Mouse (Mus musculus): ENCODE measurements around the gene Bhlhe23. TPM values are rescaled to one million over a fixed set of nuclear protein-coding genes. Genes with fewer than 3 reads are reported as not detected.
A peak's percentile ranks its signal among the peaks of the same experiment; 100 is the strongest.

The Bhlhe23 gene
- not detected for total RNA-seq (2021)

DNA sequence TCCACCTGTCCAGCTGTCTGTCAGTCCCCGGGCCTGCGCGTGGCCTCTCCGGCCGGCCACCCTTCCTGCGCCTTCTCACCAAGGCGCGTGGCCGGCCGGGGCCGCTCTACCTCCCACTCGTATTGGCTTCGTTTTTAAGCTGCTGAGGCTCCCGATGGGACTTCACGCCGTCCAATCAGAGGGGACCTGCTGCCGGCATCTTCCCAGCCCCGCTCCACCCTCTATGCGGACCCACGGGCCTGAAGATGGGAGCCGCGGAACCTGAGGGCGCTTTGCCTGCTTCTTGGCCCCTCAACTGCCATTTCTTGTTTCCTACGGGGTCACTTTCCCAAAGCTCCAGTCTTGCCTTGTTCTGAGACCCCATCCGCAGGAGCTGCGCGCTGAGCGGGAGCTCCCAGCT, at the start of gene Bhlhe23:
Gene Bhlhe23, minus strand, starts transcription at position 108 of the 400 bp plus-strand sequence.
- intact Hi-C loops (cut with DNase I): loop anchor here (10.0 kb wide), 2 partner anchors 192 to 302 kb away; partner anchors contain the start of genes Mrgbp and Ogfr
- DNase-seq: peak; percentile 5

DNA sequence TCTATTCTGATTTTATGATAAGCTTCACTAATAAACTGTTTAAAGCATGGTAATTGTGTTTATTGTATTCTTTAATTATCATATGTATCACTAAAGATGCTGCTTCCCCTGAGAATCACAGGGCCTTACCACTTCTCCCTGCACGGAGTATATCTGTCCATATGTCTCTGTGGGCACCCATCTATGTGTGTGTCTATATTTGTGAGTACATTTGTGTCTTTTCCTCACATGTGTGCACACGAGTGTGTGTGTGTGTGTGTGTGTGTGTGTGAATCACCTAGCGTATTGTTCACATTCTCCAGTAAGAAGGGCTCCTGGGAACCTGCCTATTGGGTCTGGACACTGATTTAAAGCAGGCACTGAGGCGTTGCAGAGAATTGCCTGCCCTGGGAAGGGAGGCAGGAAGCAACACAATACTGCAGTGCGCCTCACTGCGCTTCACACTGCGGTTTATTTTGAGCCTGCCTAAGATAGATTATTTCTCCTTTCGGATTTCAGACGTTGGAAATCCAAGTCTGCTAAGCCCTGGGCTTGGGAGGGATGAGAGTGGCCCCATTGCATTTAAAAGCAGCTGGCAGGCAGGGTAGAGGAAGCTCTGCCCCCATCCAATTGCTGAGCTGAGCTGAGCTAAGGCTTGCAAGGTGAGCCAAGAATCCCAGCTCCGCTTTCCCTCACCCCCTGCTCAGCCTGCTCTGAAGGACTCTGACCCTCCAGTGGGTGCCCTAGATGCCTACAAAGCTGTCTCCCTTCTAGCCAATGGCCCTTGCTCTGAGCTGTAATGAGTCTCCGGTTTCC, 48.6 kb upstream of the Bhlhe23 start:
- DNase-seq: no peak
- intact Hi-C loops (cut with DNase I): loop anchor here (5.0 kb wide), 1 partner anchor 67 kb away; no protein-coding TSS in a partner anchor

DNA sequence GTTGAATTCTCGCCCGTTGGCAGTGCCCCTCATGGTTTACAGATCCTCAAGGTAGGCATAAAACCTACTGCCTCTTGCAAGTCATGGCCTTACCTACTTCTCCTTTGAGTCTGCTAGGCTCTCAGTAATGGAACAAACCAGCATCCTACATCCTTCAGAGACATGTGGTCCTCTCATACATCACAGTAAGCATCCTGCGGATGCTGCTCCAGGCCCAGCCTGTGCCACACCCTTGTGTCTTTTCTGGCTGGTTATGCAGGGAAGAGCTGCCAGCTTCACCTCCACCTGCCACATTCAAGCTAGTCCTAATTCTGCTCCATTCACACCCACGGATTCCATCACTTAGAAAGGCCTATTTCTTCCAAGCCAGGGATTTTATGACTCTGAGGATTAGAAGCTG, 48.0 kb upstream of the Bhlhe23 start:
- no peak for DNase-seq
- intact Hi-C loops (cut with DNase I): loop anchor here (5.0 kb wide), 1 partner anchor 68 kb away; no protein-coding TSS in a partner anchor

DNA sequence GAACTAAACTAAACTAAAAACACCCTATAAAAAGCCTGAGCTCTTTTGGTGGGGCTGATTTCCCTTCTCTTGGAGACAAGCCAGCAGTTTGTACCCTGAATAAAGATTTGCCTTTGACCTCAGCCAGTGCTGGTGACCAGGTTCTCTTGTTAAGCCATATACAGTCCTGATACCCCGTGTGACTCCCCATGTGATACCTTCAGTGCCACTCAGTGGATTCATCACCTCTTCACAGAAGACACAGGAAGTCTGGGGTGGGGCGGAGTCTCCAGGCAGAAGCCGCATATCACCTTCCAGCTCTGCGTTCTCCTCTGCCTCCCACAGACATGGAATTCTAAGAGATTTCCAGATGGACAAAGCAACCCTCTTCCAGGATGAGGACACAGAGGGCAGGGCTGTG, 47.4 kb upstream of the Bhlhe23 start:
- intact Hi-C loops (cut with DNase I): no loop called here
- no peak for DNase-seq

DNA sequence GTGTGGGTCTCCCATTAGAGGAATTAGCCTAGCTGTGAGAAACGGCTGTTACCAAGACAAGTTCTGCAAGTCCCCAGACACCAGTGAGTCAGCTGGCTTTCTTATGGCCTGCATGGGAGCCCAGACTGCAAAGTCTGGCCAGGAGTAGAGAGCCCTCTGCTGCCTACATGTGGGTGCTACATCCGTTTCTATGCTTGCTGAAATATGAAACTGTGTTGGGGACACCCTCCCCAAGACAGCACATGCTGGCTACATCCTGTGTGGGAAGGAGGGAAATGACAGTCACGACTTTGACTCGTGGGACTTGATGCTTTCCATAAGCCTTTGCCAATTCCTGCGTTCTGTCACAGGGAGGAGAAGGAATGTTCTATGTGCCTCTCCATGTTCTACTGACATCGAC, 45.8 kb upstream of the Bhlhe23 start:
- intact Hi-C loops (cut with DNase I): no loop called here
- peak; percentile 71 for DNase-seq

DNA sequence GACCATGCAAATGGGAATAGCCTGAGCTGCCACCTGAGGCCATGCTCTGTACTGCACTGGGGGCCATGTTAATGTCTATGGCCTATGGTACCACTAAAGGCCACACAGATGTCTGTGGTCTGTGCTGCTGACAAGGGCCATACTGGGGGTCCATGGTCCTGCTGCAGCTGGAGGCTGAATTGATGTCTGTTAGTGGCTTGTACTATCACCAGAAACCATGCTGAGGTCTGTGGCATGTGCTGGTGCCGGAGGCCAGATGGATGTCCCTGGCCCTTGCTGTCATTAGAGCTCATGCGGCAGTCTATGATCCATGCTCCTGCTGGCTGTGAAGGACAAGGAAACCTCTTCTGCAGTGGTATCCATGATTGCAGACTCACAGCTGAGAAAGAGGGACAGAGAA, 42.8 kb upstream of the Bhlhe23 start:
- DNase-seq: peak; percentile 32
- intact Hi-C loops (cut with DNase I): no loop called here

DNA sequence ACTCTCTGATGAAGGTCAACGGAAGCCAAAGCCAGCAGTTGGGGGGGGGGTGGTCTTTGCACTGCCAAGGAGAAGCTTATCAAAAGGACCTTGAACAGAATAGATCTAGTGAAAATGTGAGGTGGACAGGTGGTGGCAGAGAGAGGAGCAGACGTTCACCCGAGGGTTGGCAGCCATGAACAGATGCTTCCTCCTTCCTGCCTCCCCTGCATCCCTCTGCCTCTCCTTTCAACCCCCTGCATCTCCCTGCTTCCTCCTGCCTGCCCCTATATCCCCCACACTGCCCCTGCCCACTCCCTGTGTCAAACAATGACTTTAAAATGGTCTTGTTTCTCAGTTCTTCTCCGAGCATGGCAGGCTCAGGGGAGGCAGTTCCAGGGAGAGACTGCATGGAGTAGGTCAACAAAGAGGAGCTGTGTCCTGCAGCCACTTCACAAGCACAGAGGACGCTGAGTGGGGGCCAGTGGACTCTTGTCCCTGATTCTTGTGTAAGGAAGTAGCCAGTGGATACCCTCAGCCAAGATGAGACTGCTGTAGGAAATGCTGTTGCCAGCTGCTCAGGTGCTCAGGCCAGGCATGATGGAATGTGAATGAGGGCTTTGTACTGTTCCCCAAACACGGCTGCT, 39.9 kb upstream of the Bhlhe23 start:
- DNase-seq: peak; percentile 64
- intact Hi-C loops (cut with DNase I): no loop called here

DNA sequence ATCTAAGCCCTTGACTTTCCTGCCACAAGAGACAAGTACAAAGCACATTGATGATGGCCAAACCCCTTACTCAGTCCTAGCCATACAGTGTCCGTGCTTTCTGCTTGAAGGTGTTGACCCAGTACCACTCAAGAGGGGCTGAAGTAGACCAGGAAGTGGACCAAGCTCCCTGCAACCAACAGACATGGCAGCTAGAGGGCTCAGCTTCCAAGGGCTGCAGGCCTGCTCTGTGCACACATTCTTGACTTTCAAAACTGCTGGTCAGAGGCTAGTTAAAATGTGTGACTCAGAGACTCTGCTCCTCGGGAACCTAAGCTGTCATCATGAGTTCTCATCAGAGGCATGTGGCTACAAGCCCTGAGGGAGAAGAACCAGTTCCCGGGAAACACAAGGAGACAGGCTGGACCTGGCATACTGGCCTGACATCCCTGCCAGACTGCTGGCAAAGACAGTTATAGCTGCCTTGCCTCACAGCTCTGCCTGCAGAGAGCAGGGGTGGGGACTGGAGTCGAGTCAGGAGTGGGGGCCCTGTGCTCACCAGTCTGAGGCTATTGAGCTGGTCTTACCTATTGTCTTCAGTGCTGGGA, 37.4 kb upstream of the Bhlhe23 start:
- intact Hi-C loops (cut with DNase I): no loop called here

DNA sequence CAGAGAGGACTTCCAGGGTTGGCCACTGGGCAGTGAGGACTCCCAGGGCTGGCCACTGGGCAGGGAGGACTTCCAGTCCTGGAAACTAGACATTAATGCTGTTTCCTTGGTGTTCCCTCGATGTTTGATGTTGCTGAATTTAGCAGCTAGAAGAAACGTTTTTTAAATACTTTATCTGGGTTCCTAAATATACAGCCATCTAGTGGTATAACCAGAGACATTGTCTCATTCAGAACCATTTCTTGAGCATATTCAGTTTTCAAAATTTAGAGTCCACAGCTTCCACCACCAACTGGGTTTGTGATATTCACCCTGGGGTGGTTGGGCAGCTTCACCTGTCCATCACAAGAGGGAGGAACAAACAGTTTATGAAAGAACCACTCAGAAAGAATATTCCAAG, 34.3 kb upstream of the Bhlhe23 start:
- intact Hi-C loops (cut with DNase I): no loop called here
- DNase-seq: no peak

More for the DNA sequence above, 37.4 kb upstream of the Bhlhe23 start:
- peak; percentile 87 for DNase-seq

DNA sequence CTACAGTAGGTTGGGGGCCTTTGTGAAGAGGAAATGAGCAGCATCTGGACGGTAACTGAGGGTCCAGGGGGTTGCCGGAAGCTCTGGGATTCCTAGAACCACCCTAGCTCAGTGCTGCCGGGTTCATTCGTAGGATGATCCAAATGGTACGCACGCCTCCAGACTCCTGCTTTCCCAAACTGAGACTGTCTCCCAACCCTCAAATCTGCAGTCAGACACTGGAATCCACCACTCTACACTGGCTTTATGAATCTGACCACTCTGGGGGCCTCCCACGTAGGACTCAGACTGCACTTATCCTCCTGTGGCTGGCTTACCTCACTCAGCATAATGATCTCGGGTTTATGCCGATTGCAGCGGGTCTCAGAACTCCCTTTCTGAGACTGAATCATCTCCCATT, 32.8 kb upstream of the Bhlhe23 start:
- intact Hi-C loops (cut with DNase I): no loop called here
- DNase-seq: no peak

DNA sequence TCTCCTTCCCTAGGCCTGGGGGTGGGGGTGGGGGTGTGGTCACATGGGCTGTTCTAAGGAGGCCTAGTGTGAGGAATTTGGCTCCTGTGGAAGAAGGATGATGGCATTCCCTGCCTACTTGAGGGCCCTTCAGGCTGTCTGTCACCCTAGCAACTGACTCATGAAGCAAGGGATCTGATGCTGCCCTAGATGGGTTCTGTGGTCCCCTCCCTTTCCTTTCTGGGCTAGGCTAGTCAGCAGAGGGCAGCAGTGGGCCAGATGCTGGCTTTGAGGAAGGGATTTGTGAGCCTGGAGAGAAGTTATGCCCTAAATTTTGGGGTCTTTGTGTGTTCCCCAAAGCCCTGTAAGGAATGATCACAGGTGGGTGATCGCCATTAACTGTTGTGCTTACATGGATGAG, 29.3 kb upstream of the Bhlhe23 start:
- intact Hi-C loops (cut with DNase I): no loop called here
- peak; percentile 74 for DNase-seq

DNA sequence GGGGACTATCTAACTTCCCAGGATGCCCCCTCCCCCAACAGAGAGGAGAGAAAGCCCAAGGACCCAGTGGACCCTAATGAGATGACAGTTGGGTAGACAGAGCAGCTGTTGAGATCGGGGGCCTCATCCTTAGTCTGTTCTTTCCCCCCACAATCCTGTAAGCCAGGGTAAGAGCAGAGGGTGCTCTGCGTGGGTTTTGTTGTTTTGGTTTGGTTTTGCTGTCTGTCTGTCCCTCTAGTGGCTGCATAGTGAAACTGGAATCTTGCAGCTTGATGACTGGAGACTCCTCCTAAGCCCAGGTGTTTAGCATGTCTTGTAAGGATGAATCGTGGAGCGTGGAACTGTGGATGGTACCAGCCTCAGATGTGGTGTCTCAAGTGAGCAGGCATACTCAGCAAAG, 19.3 kb upstream of the Bhlhe23 start:
- intact Hi-C loops (cut with DNase I): no loop called here
- no peak for DNase-seq

DNA sequence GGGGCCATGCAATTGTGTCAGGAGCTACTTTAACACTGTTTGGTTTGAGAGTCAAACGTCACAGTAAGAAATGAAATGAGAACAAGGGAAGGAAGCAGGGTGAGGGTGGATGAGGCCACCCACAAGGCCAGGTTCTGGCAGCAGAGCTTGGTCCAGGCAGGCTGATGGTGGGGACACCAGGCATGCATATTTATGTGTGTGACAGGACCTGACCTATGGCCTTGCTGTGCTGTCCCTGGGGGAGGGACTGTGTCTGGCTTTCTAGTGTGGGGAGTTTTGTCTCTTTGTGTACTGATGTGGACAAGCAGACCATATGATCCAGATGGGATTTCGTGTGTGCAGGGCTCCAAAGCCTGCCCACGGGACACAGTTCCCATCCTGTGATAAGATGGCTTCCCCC, 18.9 kb upstream of the Bhlhe23 start:
- intact Hi-C loops (cut with DNase I): no loop called here
- no peak for DNase-seq

DNA sequence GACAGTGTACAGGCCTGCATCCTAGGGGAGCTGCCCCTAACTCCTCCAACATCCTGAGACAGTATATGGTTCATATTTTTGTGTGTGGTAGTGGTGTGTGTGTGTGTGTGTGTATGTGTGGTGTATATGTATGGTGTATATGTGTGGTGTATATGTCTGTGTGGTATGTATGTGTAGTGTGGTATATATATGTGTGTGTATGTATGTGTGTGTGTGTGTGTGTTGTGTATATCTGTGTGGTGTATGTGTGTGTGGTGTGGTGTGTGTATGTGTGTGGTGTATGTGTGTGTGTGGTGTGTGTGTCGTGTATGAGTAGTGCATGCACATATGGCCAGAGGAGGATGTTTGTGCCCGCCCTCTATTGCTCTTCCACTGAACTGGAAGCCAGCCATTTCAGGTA, 17.7 kb upstream of the Bhlhe23 start:
- DNase-seq: no peak
- intact Hi-C loops (cut with DNase I): no loop called here

DNA sequence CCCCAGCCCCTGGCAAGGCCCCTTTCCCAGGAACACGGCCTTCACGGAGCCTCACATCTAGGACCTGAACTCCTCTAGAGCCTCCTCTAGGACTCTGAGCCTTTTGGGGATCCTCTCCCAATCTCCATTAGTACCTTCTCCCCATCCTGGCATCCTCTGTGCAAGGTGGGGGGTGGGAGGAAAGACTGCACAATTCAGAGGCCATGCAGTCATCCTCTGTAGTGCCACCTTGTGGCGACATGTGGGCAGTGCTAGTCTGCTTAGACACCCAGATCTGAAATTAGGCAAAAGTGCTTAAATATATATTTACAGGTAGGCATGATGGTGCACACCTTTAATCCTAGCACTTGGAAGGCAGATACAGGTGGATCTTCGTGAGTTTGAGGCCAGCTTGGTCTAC, 15.0 kb upstream of the Bhlhe23 start:
- intact Hi-C loops (cut with DNase I): no loop called here
- peak; percentile 73 for DNase-seq

DNA sequence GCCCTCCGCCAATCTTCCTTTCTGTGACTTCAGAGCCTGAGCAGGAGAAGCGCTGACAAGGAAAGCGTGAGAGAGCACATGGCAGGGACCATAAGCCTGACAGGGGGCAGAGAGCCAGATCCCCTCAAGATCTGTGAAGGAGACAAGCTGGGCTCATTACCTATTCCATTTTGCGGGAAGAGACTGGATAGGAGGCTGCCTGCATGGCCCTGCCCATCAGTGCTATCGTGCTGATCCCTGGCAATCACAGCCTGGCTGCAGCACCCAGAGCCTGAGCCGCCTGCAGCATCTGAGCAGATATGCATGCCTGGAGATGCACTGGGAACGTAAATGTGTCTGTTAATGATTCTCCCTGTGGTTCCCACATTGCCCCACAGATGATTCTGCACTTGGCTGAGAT, 12.1 kb upstream of the Bhlhe23 start:
- peak; percentile 79 for DNase-seq
- intact Hi-C loops (cut with DNase I): no loop called here

DNA sequence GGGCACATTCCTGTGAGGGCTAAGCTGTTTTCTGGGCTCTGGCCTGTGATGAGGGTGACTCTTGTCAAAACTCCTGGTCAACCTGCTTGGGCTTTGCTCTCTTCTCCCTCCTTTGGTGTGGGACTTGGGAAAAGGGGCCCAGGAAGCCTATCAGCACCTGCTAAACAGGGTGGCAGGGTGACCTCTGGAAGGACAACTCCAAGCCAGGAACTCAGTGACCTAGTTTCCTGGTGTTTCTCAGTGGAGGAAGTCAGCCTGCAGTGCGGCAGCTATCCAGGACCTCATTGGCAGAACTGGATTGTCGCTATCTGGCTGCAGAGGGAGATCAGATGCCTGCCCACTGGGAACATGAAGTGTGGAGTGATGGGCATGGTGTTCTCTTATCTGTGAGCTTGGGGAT, 11.7 kb upstream of the Bhlhe23 start:
- intact Hi-C loops (cut with DNase I): no loop called here
- DNase-seq: no peak

DNA sequence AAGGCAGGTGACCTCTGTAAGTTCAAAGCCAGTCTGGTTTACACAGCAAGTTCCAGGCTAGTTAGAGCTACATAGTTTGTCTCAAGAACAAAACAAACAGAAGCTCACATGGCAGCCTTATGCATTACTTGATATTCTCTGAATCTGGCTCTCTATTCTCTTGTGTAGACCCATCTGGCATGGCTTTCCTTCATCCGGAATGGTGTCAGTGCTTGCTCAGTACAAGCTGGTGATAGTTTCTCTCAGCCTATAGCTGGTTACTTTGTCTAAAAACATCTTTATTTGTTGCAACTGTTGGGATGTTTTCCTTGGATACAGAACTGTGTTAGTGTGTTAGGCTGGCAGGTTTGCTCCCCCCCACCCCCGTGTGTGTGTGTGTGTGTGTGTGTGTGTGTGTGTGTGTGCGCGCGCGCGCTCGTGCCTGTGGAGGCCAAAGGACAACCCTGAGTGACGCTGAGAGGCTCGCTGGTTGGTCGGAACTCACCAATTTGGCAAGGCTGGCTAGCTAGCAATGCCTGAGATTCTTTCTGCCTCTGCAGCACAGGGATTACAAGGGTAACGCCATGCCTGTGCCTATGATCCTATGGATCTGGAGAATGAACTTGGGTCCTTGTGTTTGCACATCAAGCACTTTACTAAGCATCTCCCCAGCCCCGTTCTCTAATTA, 11.0 kb upstream of the Bhlhe23 start:
- DNase-seq: no peak
- intact Hi-C loops (cut with DNase I): no loop called here

DNA sequence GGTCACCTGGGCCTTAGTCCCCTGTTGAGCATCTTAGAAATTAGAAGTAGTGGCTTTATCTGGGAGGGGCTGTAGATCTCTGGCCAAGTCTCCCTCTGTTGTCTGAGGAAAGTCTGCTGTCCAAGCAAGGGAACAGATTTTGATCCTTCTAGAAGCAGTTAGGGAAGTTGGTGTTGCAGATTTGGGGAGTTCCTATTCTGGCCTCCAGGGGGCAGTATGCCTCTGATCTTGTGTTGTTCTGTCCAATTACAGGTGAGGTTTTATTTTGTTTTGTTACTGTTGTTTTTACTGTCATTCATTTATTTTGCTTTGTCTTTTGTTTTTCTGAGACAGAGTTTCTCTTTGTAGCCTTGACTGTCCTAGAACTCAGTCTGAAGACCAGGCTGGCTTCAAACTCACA, 10.0 kb upstream of the Bhlhe23 start:
- intact Hi-C loops (cut with DNase I): no loop called here
- DNase-seq: peak; percentile 57

DNA sequence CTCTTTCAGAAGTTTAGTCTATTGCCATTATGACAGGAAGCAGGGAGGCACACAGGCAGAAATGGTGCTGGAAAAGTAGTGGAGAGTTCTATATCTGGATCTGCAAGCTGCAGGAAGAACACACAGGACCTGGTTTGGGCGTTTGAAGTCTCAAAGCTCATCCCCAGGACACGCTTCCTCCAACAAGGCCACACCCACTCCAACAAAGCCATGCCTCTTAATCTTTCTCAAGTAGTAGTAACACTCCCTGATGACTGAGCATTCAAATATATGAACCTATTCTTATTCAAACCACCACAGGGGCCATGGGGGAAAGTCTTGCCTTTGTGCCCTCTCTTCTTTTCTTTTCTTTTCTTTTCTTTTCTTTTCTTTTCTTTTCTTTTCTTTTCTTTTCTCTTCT, 3.6 kb upstream of the Bhlhe23 start:
- no peak for DNase-seq
- intact Hi-C loops (cut with DNase I): no loop called here
